Mouse (Mus musculus) C2C12 (cell line): Measurements from ENCODE around the gene Lsm14b.

ENCODE experiments used
- CEBPB ChIP-seq: IDR thresholded peaks from one replicate; pipeline ENCODE4 v1.6.1; 2011; ENCODE audit warnings: low read depth, mild to moderate bottlenecking, control low read depth, moderate library complexity
- CTCF ChIP-seq: IDR thresholded peaks from one replicate; pipeline ENCODE4 v1.5.1; 2011; ENCODE audit not compliant: control insufficient read depth, insufficient read depth, insufficient read length
- MAX ChIP-seq: IDR thresholded peaks from one replicate; pipeline ENCODE4 v1.6.1; 2011; ENCODE audit warnings: mild to moderate bottlenecking, control low read depth
- MYOD1 ChIP-seq: IDR thresholded peaks from one replicate; pipeline ENCODE4 v1.6.1; 2011; ENCODE audit warnings: low read depth; ENCODE audit not compliant: control insufficient read depth, insufficient read length
- MYOG ChIP-seq: IDR thresholded peaks from one replicate; pipeline ENCODE4 v1.6.1; 2011; ENCODE audit not compliant: control insufficient read depth, insufficient read length; ENCODE audit errors: extremely low read depth
- USF1 ChIP-seq: IDR thresholded peaks from one replicate; pipeline ENCODE4 v1.6.1; 2011; ENCODE audit warnings: low read depth, mild to moderate bottlenecking, control low read depth, moderate library complexity

DNA sequence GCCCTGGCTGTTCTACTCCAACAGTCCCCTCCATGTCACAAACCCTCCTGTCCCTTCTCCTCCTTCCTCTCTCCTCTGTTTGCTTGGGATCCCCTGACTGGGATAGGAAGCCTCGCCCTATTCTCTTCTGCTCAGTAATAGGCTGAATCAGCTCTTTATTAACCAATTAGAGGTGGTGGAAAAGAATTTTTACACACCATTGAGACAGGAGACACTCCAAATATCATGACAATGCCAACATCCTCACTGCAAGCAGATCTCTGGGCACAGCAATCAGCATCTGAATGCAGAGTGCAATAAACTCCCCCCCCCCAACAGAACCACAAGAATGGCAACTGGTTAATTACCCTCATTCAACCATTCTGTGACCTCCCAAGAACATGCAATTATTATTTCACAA lies 35.7 kb upstream of the Lsm14b start:
- TF ChIP-seq CTCF, result no peak
- TF ChIP-seq MAX, result no peak
- no peak for TF ChIP-seq MYOD1
- no peak for TF ChIP-seq CEBPB
- no peak for TF ChIP-seq MYOG
- no peak for TF ChIP-seq USF1
